Mouse (Mus musculus) lung, embryonic 15.5 days (tissue): ENCODE results near the gene Pcp4. TPM values are rescaled to one million over a fixed set of nuclear protein-coding genes. Genes with fewer than 3 reads are reported as not detected.

ENCODE experiments used
- ATAC-seq: fragments of 200-750 bp; cut with Nextera tagmentation; 2 replicates; pipeline ENCODE4 v1.8.0; 2017; ENCODE audit warnings: moderate number of reproducible peaks, borderline replicate concordance; ENCODE audit not compliant: low FRiP score, low TSS enrichment; ENCODE audit errors: extremely low read depth
- H3K27ac ChIP-seq: fragments of 300-500 bp; sonication (generic); 2 replicates; pipeline ENCODE4 v1.5.1; 2015; ENCODE audit warnings: moderate library complexity, mild to moderate bottlenecking, inconsistent platforms
- H3K27me3 ChIP-seq: fragments of 300-500 bp; sonication (generic); 2 replicates; pipeline ENCODE4 v1.6.1; 2015; ENCODE audit warnings: inconsistent platforms
- H3K36me3 ChIP-seq: fragments of 300-500 bp; sonication (generic); 2 replicates; pipeline ENCODE4 v1.6.1; 2015; ENCODE audit warnings: inconsistent platforms
- H3K4me1 ChIP-seq: fragments of 300-500 bp; sonication (generic); 2 replicates; pipeline ENCODE4 v1.6.1; 2015; ENCODE audit warnings: inconsistent platforms
- H3K4me2 ChIP-seq: fragments of 300-500 bp; sonication (generic); 2 replicates; pipeline ENCODE4 v1.6.1; 2015; ENCODE audit warnings: inconsistent platforms, mild to moderate bottlenecking, moderate library complexity
- H3K4me3 ChIP-seq: fragments of 300-500 bp; sonication (generic); 2 replicates; pipeline ENCODE4 v1.5.1; 2015; ENCODE audit warnings: mild to moderate bottlenecking, inconsistent platforms
- H3K9ac ChIP-seq: fragments of 300-500 bp; sonication (generic); 2 replicates; pipeline ENCODE4 v1.6.1; 2015; ENCODE audit warnings: inconsistent platforms
- H3K9me3 ChIP-seq: fragments of 300-500 bp; sonication (generic); 2 replicates; pipeline ENCODE4 v1.6.1; 2016; ENCODE audit warnings: inconsistent platforms
- WGBS: fragments of 180-500 bp; shearing (Covaris S2); methylation state at CpG from one replicate; pipeline ENCODE4 v1.1.7; 2015; 5-methylcytosine and 5-hydroxymethylcytosine counted together
- polyA plus RNA-seq: library from polyadenylated mRNA; unstranded; fragments of >200 nt; fragmentation: Nextera tagmentation; extraction: Ambion mirVana; gene quantifications from 2 replicates; pipeline ENCODE4 v1.2.1, GENCODE M21; 2015

The Pcp4 gene
- polyA plus RNA-seq, 1 experiment from 2014 or later = 4.5 TPM

- no peak overlapping the region for H3K27ac ChIP-seq
- no peak overlapping the region for H3K9ac ChIP-seq
- no peaks in the 10 kb centered on the region for H3K9me3 ChIP-seq
- H3K36me3 ChIP-seq = no peaks in the 10 kb centered on the region
- no peak overlapping the region for H3K4me2 ChIP-seq
- no peak for ATAC-seq
- H3K4me3 ChIP-seq = no peak overlapping the region
- H3K4me1 ChIP-seq = no peaks in the 10 kb centered on the region
- H3K27me3 ChIP-seq = no peaks in the 10 kb centered on the region
- WGBS = 72% methylated on average over 3 of the region's 3 CpGs
Observed at GRCm38 (mm10) chr16:96491530-96491929, 24.1 kb downstream of the Pcp4 start.

GRCm38 (mm10) chr16:96494079-96494478, 26.7 kb downstream of the Pcp4 start:
- Histone ChIP-seq H3K27ac (no peak overlapping the region), H3K4me1 (no peaks in the 10 kb centered on the region), H3K36me3 (no peaks in the 10 kb centered on the region), H3K27me3 (no peaks in the 10 kb centered on the region; the same call in 1 of the 2 replicates), H3K4me3 (no peak overlapping the region), H3K9ac (no peak overlapping the region), H3K9me3 (no peaks in the 10 kb centered on the region), H3K4me2 (no peak overlapping the region)
- no peak for ATAC-seq
- 68% methylated on average over 6 of the region's 6 CpGs for WGBS

- Histone ChIP-seq H3K36me3 (no peaks in the 10 kb centered on the region), H3K9me3 (no peaks in the 10 kb centered on the region), H3K4me2 (no peak overlapping the region), H3K9ac (no peak overlapping the region), H3K4me1 (no peaks in the 10 kb centered on the region), H3K27me3 (no peaks in the 10 kb centered on the region; the same call in 1 of the 2 replicates), H3K27ac (no peak overlapping the region), H3K4me3 (no peak overlapping the region)
- WGBS = 41% methylated on average over 7 of the region's 7 CpGs
- no peak for ATAC-seq
Observed at GRCm38 (mm10) chr16:96498951-96499350, 31.5 kb downstream of the Pcp4 start.

GRCm38 (mm10) chr16:96501241-96501640, 33.8 kb downstream of the Pcp4 start:
- 76% methylated on average over 6 of the region's 6 CpGs for WGBS
- Histone ChIP-seq H3K36me3 (no peaks in the 10 kb centered on the region), H3K27ac (no peak overlapping the region), H3K27me3 (no peaks in the 10 kb centered on the region; the same call in 1 of the 2 replicates), H3K4me2 (no peak overlapping the region), H3K9ac (no peak overlapping the region), H3K4me3 (no peak overlapping the region), H3K9me3 (no peaks in the 10 kb centered on the region), H3K4me1 (no peaks in the 10 kb centered on the region)
- no peak for ATAC-seq

GRCm38 (mm10) chr16:96502586-96502985, 35.2 kb downstream of the Pcp4 start:
- H3K4me2 ChIP-seq = no peak overlapping the region
- H3K27ac ChIP-seq = no peak overlapping the region
- no peak overlapping the region for H3K9ac ChIP-seq
- ATAC-seq = no peak
- H3K36me3 ChIP-seq = no peaks in the 10 kb centered on the region
- WGBS = 50% methylated on average over 3 of the region's 3 CpGs
- no peaks in the 10 kb centered on the region for H3K9me3 ChIP-seq
- H3K4me3 ChIP-seq = no peak overlapping the region
- no peaks in the 10 kb centered on the region for H3K4me1 ChIP-seq
- H3K27me3 ChIP-seq = no peaks in the 10 kb centered on the region; the same call in 1 of the 2 replicates

- Histone ChIP-seq H3K27ac (no peak overlapping the region), H3K9me3 (no peaks in the 10 kb centered on the region), H3K27me3 (no peaks in the 10 kb centered on the region), H3K4me3 (no peak overlapping the region), H3K4me1 (no peaks in the 10 kb centered on the region), H3K36me3 (no peaks in the 10 kb centered on the region), H3K4me2 (no peak overlapping the region), H3K9ac (no peak overlapping the region)
- ATAC-seq = no peak
- WGBS = 63% methylated on average over 3 of the region's 3 CpGs
Observed at GRCm38 (mm10) chr16:96514466-96514865, 47.1 kb downstream of the Pcp4 start.

- Histone ChIP-seq H3K4me1 (no peaks in the 10 kb centered on the region), H3K4me3 (no peak overlapping the region), H3K27me3 (no peaks in the 10 kb centered on the region), H3K9ac (no peak overlapping the region), H3K27ac (no peak overlapping the region), H3K36me3 (no peaks in the 10 kb centered on the region), H3K9me3 (no peaks in the 10 kb centered on the region), H3K4me2 (no peak overlapping the region)
- 89% methylated on average over 3 of the region's 3 CpGs for WGBS
- no peak for ATAC-seq
Observed at GRCm38 (mm10) chr16:96527476-96527875, 60.1 kb downstream of the Pcp4 start.

GRCm38 (mm10) chr16:96528471-96528870, 61.1 kb downstream of the Pcp4 start:
- Histone ChIP-seq H3K27ac (no peak overlapping the region), H3K9ac (no peak overlapping the region), H3K4me3 (no peak overlapping the region), H3K27me3 (no peaks in the 10 kb centered on the region), H3K9me3 (no peaks in the 10 kb centered on the region), H3K4me1 (no peaks in the 10 kb centered on the region), H3K36me3 (no peaks in the 10 kb centered on the region), H3K4me2 (no peak overlapping the region)
- whole genome bisulfite sequencing = 75% methylated on average over 4 of the region's 4 CpGs
- no peak for ATAC-seq

GRCm38 (mm10) chr16:96529896-96530568, 62.6 kb downstream of the Pcp4 start:
- no peaks in the 10 kb centered on the region for H3K36me3 ChIP-seq
- H3K4me1 ChIP-seq = no peaks in the 10 kb centered on the region
- ATAC-seq = no peak
- WGBS = 75% methylated on average over 9 of the region's 9 CpGs
- no peak overlapping the region for H3K27ac ChIP-seq
- no peaks in the 10 kb centered on the region for H3K27me3 ChIP-seq
- no peak overlapping the region for H3K4me2 ChIP-seq
- H3K9me3 ChIP-seq = no peaks in the 10 kb centered on the region
- no peak overlapping the region for H3K9ac ChIP-seq
- H3K4me3 ChIP-seq = no peak overlapping the region

GRCm38 (mm10) chr16:96530569-96530898, 63.1 kb downstream of the Pcp4 start:
- no peak overlapping the region for H3K4me2 ChIP-seq
- no peak for ATAC-seq
- no peak overlapping the region for H3K9ac ChIP-seq
- no peaks in the 10 kb centered on the region for H3K4me1 ChIP-seq
- no peaks in the 10 kb centered on the region for H3K36me3 ChIP-seq
- no peak overlapping the region for H3K4me3 ChIP-seq
- no peak overlapping the region for H3K27ac ChIP-seq
- 42% methylated on average over 3 of the region's 3 CpGs for WGBS
- H3K9me3 ChIP-seq = no peaks in the 10 kb centered on the region
- H3K27me3 ChIP-seq = no peaks in the 10 kb centered on the region

- H3K9ac ChIP-seq = no peak overlapping the region
- ATAC-seq = no peak; the same call in 1 of the 2 replicates
- H3K4me3 ChIP-seq = no peak overlapping the region
- no peaks in the 10 kb centered on the region for H3K4me1 ChIP-seq
- no peak overlapping the region for H3K4me2 ChIP-seq
- H3K9me3 ChIP-seq = no peaks in the 10 kb centered on the region
- 57% methylated on average over 4 of the region's 4 CpGs for WGBS
- no peak overlapping the region for H3K27ac ChIP-seq
- H3K27me3 ChIP-seq = no peaks in the 10 kb centered on the region
- no peaks in the 10 kb centered on the region for H3K36me3 ChIP-seq
Observed at GRCm38 (mm10) chr16:96531029-96531428, 63.6 kb downstream of the Pcp4 start.

- Histone ChIP-seq H3K4me1 (no peaks in the 10 kb centered on the region), H3K4me3 (no peak overlapping the region), H3K9me3 (no peaks in the 10 kb centered on the region), H3K9ac (no peak overlapping the region), H3K4me2 (no peak overlapping the region), H3K36me3 (no peaks in the 10 kb centered on the region), H3K27me3 (no peaks in the 10 kb centered on the region), H3K27ac (no peak overlapping the region)
- no peak for ATAC-seq
- 40% methylated on average over 8 of the region's 8 CpGs for WGBS
Observed at GRCm38 (mm10) chr16:96533710-96534109, 66.3 kb downstream of the Pcp4 start.

- Histone ChIP-seq H3K4me3 (no peak overlapping the region), H3K27me3 (no peaks in the 10 kb centered on the region), H3K4me1 (no peaks in the 10 kb centered on the region), H3K9ac (no peak overlapping the region), H3K9me3 (no peaks in the 10 kb centered on the region), H3K27ac (no peak overlapping the region), H3K4me2 (no peak overlapping the region), H3K36me3 (no peaks in the 10 kb centered on the region)
- 73% methylated on average over 4 of the region's 4 CpGs for WGBS
- no peak for ATAC-seq
Observed at GRCm38 (mm10) chr16:96535271-96535670, 67.9 kb downstream of the Pcp4 start.
